Mouse (Mus musculus) liver, embryonic 15.5 days (tissue): Measurements from ENCODE around the gene Zcchc18. TPM values are rescaled to one million over a fixed set of nuclear protein-coding genes. Genes with fewer than 3 reads are reported as not detected.
A peak's percentile ranks its signal among the peaks of the same experiment; 100 is the strongest.
"Not testable (repeated sequence)": the region's sequence is repeated elsewhere in the genome, so short reads cannot be mapped to it uniquely, and the experiment has no call there.

Experiments
- ATAC-seq: fragments of 200-750 bp; cut with Nextera tagmentation; 2 replicates; pipeline ENCODE4 v1.8.0; 2017; ENCODE audit warnings: moderate number of reproducible peaks, mild to moderate bottlenecking, moderate library complexity; ENCODE audit not compliant: insufficient read depth
- H3K27ac ChIP-seq: fragments of 300-500 bp; sonication (generic); replicated peaks from 2 replicates; pipeline ENCODE4 v1.5.1; 2015; ENCODE audit warnings: mild to moderate bottlenecking, inconsistent platforms
- H3K27me3 ChIP-seq: fragments of 300-500 bp; sonication (generic); 2 replicates; pipeline ENCODE4 v1.6.1; 2015; ENCODE audit warnings: mild to moderate bottlenecking, inconsistent platforms
- H3K36me3 ChIP-seq: fragments of 300-500 bp; sonication (generic); replicated peaks from 2 replicates; pipeline ENCODE4 v1.6.1; 2015; ENCODE audit warnings: moderate library complexity, mild to moderate bottlenecking, inconsistent platforms
- H3K4me1 ChIP-seq: fragments of 300-500 bp; sonication (generic); replicated peaks from 2 replicates; pipeline ENCODE4 v1.6.1; 2015; ENCODE audit warnings: inconsistent platforms
- H3K4me2 ChIP-seq: fragments of 300-500 bp; sonication (generic); 2 replicates; pipeline ENCODE4 v1.6.1; 2015; ENCODE audit warnings: moderate library complexity, mild to moderate bottlenecking, inconsistent platforms
- H3K4me3 ChIP-seq: fragments of 300-500 bp; sonication (generic); replicated peaks from 2 replicates; pipeline ENCODE4 v1.5.1; 2015; ENCODE audit warnings: mild to moderate bottlenecking, inconsistent platforms
- H3K9ac ChIP-seq: fragments of 300-500 bp; sonication (generic); 2 replicates; pipeline ENCODE4 v1.6.1; 2015; ENCODE audit warnings: moderate library complexity, mild to moderate bottlenecking, inconsistent platforms
- H3K9me3 ChIP-seq: fragments of 300-500 bp; sonication (generic); replicated peaks from 2 replicates; pipeline ENCODE4 v1.6.1; 2016; ENCODE audit warnings: inconsistent platforms
- WGBS: fragments of 180-500 bp; shearing (Covaris S2); methylation state at CpG from one replicate; pipeline ENCODE4 v1.1.7; 2015; ENCODE audit warnings: mixed read lengths; ENCODE audit not compliant: insufficient replicate concordance; 5-methylcytosine and 5-hydroxymethylcytosine counted together
- polyA plus RNA-seq: library from polyadenylated mRNA; unstranded; fragments of >200 nt; fragmentation: Nextera tagmentation; extraction: Ambion mirVana; gene quantifications from 2 replicates; pipeline ENCODE4 v1.2.1, GENCODE M21; 2015

The Zcchc18 gene
- polyA plus RNA-seq: 0.16 and 0.33 TPM in 2 replicates

- no peak within 1 kb of the TSS for H3K9ac ChIP-seq
- WGBS: 21% methylated on average over 26 of the region's 26 CpGs
Observed at GRCm38 (mm10) chrX:136992978-136993547, at the start of gene Zcchc18. Gene Zcchc18 (plus strand): TSS chrX:136993155.

GRCm38 (mm10) chrX:136957583-136958279, 35.2 kb upstream of the Zcchc18 start:
- not testable (repeated sequence) for H3K4me3 ChIP-seq, H3K9ac ChIP-seq, H3K4me2 ChIP-seq, H3K27me3 ChIP-seq, H3K4me1 ChIP-seq, H3K36me3 ChIP-seq, H3K9me3 ChIP-seq, H3K27ac ChIP-seq
- 21% methylated on average over 13 of the region's 13 CpGs for WGBS
- peak; percentile 58 for ATAC-seq

More at GRCm38 (mm10) chrX:136992978-136993547, at the start of gene Zcchc18:
- no peaks in the 10 kb centered on the region for H3K36me3 ChIP-seq
- no peak within 1 kb of the TSS for H3K27ac ChIP-seq
- peaks cover 31% of the 10 kb centered on the region for H3K27me3 ChIP-seq
- H3K4me3 ChIP-seq: no peak within 1 kb of the TSS
- peak within 1 kb of the TSS; percentile 43 for H3K4me2 ChIP-seq
- no peaks in the 10 kb centered on the region for H3K4me1 ChIP-seq
- ATAC-seq: no peak
- no peaks in the 10 kb centered on the region for H3K9me3 ChIP-seq

- 52% methylated on average over 5 of the region's 5 CpGs for WGBS
Observed at GRCm38 (mm10) chrX:136958300-136958699, 34.7 kb upstream of the Zcchc18 start.

GRCm38 (mm10) chrX:136959688-136960087, 33.3 kb upstream of the Zcchc18 start:
- Histone ChIP-seq H3K9me3 (no peaks in the 10 kb centered on the region), H3K27ac (no peak overlapping the region), H3K4me1 (no peaks in the 10 kb centered on the region), H3K36me3 (no peaks in the 10 kb centered on the region), H3K4me3 (no peak overlapping the region), H3K9ac (no peak overlapping the region), H3K4me2 (no peak overlapping the region), H3K27me3 (no peaks in the 10 kb centered on the region)
- no peak for ATAC-seq
- 20% methylated on average over 2 of the region's 2 CpGs for WGBS

More at GRCm38 (mm10) chrX:136958300-136958699, 34.7 kb upstream of the Zcchc18 start:
- not testable (repeated sequence) for H3K9me3 ChIP-seq, H3K36me3 ChIP-seq, ATAC-seq, H3K4me2 ChIP-seq, H3K4me3 ChIP-seq, H3K27ac ChIP-seq, H3K27me3 ChIP-seq, H3K9ac ChIP-seq, H3K4me1 ChIP-seq

- H3K4me3 ChIP-seq, H3K27ac ChIP-seq, H3K36me3 ChIP-seq, ATAC-seq, H3K9ac ChIP-seq, H3K9me3 ChIP-seq, H3K27me3 ChIP-seq, H3K4me1 ChIP-seq: not testable (repeated sequence)
- peak within 1 kb of the TSS; percentile 47 for H3K4me2 ChIP-seq
- WGBS: 67% methylated on average over 6 of the region's 6 CpGs
Observed at GRCm38 (mm10) chrX:136975397-136975796, 17.6 kb upstream of the Zcchc18 start, which contains the start of gene Tmsb15b2. Gene Tmsb15b2 (minus strand): TSS chrX:136975497.

GRCm38 (mm10) chrX:136976424-136977084, 16.4 kb upstream of the Zcchc18 start, which contains the start of the genes Tmsb15l and Tmsb15b1:
Gene Tmsb15l (minus strand): TSS chrX:136976869.
Gene Tmsb15b1 (minus strand): TSS chrX:136976874.
- ATAC-seq: peak; percentile 91
- no peaks in the 10 kb centered on the region for H3K27me3 ChIP-seq
- WGBS: 21% methylated on average over 15 of the region's 15 CpGs

GRCm38 (mm10) chrX:136978616-136979015, 14.3 kb upstream of the Zcchc18 start:
- ATAC-seq: no peak
- Histone ChIP-seq H3K9me3 (no peaks in the 10 kb centered on the region), H3K27ac (no peak overlapping the region), H3K4me3 (no peak overlapping the region), H3K36me3 (no peaks in the 10 kb centered on the region), H3K4me2 (no peak overlapping the region), H3K4me1 (no peaks in the 10 kb centered on the region), H3K9ac (no peak overlapping the region), H3K27me3 (peaks cover 3% of the 10 kb centered on the region; the same call in 1 of the 2 replicates)

More at GRCm38 (mm10) chrX:136976424-136977084, 16.4 kb upstream of the Zcchc18 start, which contains the start of the genes Tmsb15l and Tmsb15b1:
- Histone ChIP-seq H3K4me3 (peak within 1 kb of the TSS; percentile 28; the same call in 1 of the 2 replicates), H3K4me1 (no peaks in the 10 kb centered on the region), H3K9me3 (no peaks in the 10 kb centered on the region), H3K9ac (no peak within 1 kb of the TSS), H3K4me2 (peak within 1 kb of the TSS; percentile 47), H3K36me3 (no peaks in the 10 kb centered on the region), H3K27ac (no peak within 1 kb of the TSS)

- Histone ChIP-seq H3K27ac (no peak overlapping the region), H3K4me1 (no peaks in the 10 kb centered on the region), H3K9me3 (no peaks in the 10 kb centered on the region), H3K27me3 (peaks cover 4% of the 10 kb centered on the region), H3K4me2 (no peak overlapping the region), H3K36me3 (no peaks in the 10 kb centered on the region), H3K4me3 (no peak overlapping the region), H3K9ac (no peak overlapping the region)
- ATAC-seq: no peak
Observed at GRCm38 (mm10) chrX:136986039-136986438, 6.9 kb upstream of the Zcchc18 start.

- H3K9ac ChIP-seq: no peak overlapping the region
- no peak overlapping the region for H3K27ac ChIP-seq
- H3K4me3 ChIP-seq: no peak overlapping the region
- WGBS: 47% methylated on average over 2 of the region's 2 CpGs
- H3K36me3 ChIP-seq: no peaks in the 10 kb centered on the region
- no peaks in the 10 kb centered on the region for H3K4me1 ChIP-seq
- H3K9me3 ChIP-seq: no peaks in the 10 kb centered on the region
- no peak overlapping the region for H3K4me2 ChIP-seq
- ATAC-seq: no peak
- H3K27me3 ChIP-seq: peaks cover 31% of the 10 kb centered on the region
Observed at GRCm38 (mm10) chrX:136991274-136991673, 1.7 kb upstream of the Zcchc18 start.

GRCm38 (mm10) chrX:136992191-136992965, 577 bp upstream of the Zcchc18 start:
- H3K27ac ChIP-seq: no peak overlapping the region
- WGBS: 16% methylated on average over 19 of the region's 19 CpGs
- H3K27me3 ChIP-seq: peaks cover 31% of the 10 kb centered on the region
- H3K9ac ChIP-seq: no peak overlapping the region
- peak overlapping the region; percentile 43 for H3K4me2 ChIP-seq
- no peaks in the 10 kb centered on the region for H3K9me3 ChIP-seq
- ATAC-seq: no peak
- no peaks in the 10 kb centered on the region for H3K4me1 ChIP-seq
- H3K4me3 ChIP-seq: no peak overlapping the region
- no peaks in the 10 kb centered on the region for H3K36me3 ChIP-seq
